Mouse (Mus musculus) megakaryocyte-erythroid progenitor cell, adult 5-6 weeks (primary cell): ENCODE results near the gene Zfp93. TPM values are rescaled to one million over a fixed set of nuclear protein-coding genes. Genes with fewer than 3 reads are reported as not detected.

ENCODE experiments used
- ATAC-seq: replicated peaks from 2 replicates; pipeline ENCODE4 v1.8.0; 2016; ENCODE audit warnings: mild to moderate bottlenecking, inconsistent platforms; ENCODE audit not compliant: severe bottlenecking, poor library complexity, low FRiP score, low TSS enrichment
- total RNA-seq, 2 experiments: library from RNA; stranded (forward) in 1 of 2; stranded (reverse) in 1 of 2; fragments of 200-1000, 215-1000 nt in 1 of 2; fragments of >200 nt in 1 of 2; fragmentation: Nextera tagmentation in 1 of 2; gene quantifications; 2 replicates each; pipeline ENCODE4 v1.2.3; 2014 to 2017

Gene Zfp93
- total RNA-seq, 2 experiments from 2014 or later: 0.23 to 0.59 TPM

DNA sequence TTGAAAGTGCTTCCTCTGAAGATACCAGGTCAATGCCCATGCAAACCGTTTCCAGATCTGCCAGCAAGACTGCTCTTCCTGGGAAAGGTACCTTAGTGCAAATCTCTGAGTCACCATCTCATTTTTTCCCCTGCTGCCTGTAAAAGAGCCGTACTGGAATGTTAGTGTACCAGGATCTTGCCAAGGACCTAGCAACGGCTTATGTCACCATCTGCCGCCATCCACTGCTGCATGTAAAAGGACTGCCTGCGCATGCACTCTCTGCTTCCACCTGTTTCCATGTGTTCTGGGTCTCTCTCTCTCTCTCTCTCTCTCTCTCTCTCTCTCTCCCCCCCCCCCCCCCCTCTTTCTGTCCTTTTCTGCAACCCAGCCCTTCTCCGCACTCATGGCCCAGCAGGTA lies 18.3 kb downstream of the Zfp93 start:
- no peak for ATAC-seq

- no peak for ATAC-seq
Observed at GRCm38 (mm10) chr7:24290106-24290693, 20.0 kb downstream of the Zfp93 start.

DNA sequence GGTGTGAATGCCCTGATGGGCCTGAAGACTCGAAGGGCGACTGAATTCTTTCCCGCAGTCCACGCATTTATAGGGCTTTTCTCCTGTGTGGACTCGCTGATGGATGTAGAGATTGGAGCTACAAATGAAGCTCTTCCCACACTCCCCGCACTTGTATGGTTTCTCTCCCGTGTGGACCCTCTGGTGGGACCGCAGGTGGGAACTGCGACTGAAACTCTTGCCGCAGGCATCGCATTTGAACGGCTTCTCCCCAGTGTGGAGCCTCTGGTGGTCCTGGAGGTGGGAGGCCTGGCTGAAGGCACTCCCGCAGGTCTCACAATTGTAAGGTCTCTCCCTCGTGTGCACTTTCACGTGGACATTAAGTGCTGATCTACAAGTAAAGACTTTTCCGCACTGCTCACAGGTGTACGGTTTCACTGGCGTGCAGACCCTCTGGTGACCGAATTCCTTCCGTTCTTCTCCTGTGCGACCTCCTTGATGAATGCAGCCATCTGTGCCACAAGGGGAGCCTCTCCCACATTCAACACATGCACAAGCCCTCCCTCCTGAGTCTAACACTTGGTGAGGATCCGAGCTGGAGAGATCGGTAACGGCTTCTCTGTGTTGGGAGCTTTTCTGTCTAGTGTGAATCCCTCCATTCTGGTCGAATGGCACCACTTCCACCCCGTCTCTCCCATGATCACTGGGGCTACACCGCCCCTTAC lies 21.3 kb downstream of the Zfp93 start:
- ATAC-seq: no peak

GRCm38 (mm10) chr7:24293061-24293851 lies 23.0 kb downstream of the Zfp93 start:
- ATAC-seq: no peak

GRCm38 (mm10) chr7:24294763-24295162 lies 24.5 kb downstream of the Zfp93 start:
- ATAC-seq: no peak

GRCm38 (mm10) chr7:24295376-24295775 lies 25.2 kb downstream of the Zfp93 start:
- no peak for ATAC-seq

DNA sequence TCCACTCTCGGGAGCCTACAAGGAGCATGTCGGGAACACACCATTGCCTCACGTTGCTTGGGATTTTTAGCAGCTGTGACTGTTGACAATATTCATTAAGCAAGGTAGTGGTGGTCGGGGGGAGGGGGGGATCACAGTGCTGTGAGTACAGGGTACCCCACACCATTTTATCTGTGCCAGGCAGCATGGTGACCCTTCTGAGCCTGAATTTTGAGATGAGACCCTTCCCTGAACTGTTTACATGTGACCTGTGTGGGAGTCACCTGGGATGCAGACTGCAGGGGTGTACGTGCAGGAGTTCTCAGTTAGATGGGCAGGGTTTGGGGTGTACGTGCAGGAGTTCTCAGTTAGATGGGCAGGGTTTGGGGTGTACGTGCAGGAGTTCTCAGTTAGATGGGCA lies 26.2 kb downstream of the Zfp93 start:
- ATAC-seq: no peak

DNA sequence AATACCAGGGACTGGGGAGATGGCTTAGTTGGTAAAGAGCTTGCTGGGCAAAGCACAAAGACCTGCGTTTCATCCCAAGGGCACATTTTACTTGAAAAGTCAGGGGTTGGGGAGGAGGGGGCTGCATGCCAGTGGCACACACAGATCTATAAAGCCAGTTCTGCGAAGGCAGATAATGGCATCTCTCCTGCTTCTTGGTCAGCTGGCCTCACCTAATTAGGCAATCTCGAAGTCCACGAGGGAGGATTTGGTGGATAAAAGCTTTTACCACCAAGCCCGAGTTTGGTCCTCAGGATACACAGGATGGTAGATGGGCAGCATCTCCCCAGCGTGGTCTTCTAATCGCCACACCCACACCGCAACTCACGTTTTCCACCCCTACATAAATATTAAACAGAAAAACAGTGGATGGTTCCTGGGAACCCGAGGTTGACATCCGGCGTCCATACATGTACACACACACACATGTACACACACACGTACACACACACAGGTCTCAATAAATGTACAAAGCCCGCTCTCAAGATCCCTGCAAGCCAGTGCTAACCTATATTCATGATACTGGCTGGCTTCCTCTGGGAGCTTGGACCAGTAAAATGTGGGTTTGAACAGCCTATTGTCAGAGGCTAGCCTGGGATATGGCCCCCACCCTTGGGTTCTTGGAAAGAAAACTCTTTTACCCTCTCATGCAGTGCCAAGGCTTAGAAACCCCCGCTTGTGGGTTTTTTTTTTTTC lies 27.3 kb downstream of the Zfp93 start:
- ATAC-seq: no peak

- no peak for ATAC-seq
Observed at GRCm38 (mm10) chr7:24298635-24298972, 28.4 kb downstream of the Zfp93 start.

DNA sequence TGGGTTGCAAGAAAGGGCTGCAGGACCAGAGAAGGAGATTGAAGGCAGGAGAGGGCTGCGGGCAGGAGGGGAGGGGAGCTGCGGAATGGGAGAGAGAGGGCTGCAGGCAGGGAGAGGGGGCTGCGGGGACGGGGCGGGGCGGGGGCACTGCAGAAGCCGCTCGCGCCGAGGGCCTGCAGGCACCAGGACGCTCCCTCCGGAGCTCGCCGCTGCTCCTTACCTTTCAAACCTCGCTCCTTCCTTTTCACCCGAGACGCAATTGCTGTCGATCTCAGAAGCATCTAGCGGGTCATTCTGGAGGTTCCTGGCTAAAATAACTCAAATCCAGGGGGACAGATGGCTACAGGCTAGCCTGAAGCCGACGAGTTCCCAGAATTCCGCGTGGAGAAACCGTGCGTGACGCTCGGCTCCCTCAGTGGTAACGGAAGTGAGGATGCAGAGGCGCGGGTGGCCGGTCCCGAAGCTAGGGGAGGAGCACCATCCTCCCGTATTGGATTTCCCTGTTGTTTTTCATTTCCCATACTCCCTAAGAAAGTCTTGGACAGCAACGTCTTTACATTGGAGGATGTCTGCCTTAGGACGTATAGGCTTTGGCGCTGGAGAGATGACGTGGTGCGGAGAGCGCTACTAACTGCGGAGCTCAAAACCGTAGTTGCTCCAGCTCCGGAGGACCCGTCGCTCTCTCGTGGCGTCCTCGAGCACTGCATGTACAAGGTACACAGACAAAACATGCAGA lies 28.9 kb downstream of the Zfp93 start:
- ATAC-seq: peak; percentile 95

DNA sequence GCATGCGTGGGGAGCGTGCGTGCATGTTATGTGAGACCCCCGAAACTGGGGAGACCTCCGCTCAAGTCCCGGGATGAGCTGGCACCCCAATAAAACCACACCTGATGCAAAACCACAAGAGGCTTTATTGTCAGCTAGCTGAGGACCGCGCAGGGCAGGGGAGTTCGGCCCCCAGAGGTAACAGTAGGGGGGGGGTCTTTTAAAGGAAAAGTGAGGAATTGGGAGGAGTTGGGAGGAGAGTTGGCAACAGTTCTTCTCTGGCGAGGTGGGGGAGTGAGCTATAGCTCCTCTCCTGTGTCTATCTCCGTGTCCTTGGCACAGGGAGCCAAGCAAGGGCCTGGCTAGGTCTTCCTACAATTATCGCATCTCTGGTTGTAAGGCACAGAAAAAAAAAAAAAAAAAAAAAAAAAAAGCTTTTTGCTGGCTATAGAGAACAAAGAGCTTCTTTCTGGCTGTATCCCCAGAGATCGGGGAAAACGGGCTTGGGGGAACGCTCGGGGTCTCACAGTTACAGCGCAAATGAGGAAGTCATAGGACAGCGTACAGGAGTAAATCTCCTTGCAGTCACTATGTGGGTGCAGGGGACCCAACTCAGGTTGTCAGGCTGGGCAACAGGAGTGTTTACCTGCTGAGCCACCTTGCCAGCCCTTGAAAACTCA lies 29.7 kb downstream of the Zfp93 start:
- no peak for ATAC-seq

DNA sequence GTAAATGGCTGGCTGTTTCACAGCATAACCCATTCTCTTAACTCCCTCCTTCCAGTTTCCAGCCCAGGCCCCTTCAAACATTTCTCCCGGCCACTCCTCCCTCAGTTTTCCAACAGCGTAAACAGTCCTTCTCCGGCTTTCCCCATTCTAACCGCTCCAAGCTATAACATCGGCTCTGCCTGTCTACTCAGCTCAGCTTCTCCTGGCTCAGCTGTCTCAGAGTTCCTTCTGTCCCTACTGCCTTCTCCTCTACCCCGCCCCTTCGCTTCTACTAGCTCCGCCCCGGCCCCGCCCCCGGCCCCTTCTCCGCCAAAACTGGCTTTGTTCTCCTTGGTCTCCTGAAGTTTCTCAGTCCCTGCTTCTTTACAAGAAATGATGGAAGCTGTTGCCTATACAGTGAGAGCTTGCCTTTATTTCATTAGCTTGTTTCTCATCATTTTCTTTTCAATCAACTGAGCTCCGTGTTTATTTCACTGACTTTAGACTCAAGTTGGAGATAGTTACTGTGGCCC lies 30.6 kb downstream of the Zfp93 start, which contains the start of gene Zfp61:
Gene Zfp61 (minus strand): TSS at position 462 of the 512 bp plus-strand sequence.
- peak; percentile 76 for ATAC-seq

DNA sequence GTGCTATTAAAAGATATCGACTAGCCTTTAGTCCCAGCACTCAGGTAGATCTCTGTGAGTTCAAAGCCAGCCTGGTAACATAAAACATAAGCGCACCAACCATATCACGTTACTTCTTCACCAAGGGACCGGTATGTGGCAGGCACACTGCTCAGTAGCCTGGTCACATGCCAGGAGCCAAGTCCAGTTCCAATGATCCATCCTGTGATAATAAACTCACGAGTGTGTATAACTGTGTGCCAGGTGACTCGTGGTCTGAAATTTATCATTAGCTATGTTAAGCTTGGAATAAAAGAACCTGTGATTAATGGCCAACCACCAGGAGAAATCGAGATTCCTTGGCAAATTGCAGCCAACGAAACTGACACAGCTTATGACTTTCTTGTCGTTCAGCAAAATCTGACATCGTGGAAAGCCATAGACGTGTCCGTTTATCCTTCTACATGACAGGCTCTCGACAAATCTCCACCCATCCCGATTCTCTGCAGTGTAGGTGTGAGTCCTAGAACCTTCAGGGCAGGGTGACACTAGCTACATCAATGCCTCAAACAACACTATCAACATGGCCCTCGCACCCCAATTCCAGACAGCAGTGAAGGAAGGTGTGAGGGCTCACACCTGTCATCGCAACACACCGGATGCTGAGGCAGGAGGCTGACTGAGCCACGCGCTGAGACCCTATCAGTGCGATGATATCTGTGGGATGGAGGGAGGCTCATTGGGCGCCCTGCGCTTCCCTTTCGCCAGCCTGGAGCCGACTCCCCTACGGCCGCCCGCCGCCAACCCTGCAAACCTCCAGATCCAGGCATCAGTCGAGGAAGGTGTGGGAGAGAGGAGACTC lies 45.7 kb downstream of the Zfp93 start:
- ATAC-seq: peak; percentile 63

GRCm38 (mm10) chr7:24316567-24317092 lies 46.4 kb downstream of the Zfp93 start, which contains the start of gene Zfp94:
TSS of gene Zfp94 (minus strand) at chr7:24316666.
- peak; percentile 95 for ATAC-seq

DNA sequence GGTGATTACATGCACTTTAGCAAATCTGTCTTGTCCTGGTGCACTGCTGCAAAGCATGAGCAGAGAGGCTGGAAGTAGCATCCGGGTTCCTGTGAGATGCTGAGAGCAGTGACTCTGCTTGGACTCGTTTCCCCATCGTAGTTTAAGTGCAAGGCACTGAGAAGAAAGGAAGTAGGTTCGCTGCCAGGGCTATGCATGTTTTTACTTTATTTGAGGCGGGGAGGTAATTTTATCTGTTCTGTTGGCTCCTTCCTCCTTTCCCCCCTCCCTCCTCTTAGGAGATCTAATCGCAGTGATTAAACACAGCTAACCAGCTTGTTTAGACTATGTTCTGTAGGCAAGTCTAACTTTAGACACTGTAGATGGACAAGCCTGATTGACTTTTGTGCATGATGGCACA lies 48.7 kb downstream of the Zfp93 start:
- no peak for ATAC-seq

DNA sequence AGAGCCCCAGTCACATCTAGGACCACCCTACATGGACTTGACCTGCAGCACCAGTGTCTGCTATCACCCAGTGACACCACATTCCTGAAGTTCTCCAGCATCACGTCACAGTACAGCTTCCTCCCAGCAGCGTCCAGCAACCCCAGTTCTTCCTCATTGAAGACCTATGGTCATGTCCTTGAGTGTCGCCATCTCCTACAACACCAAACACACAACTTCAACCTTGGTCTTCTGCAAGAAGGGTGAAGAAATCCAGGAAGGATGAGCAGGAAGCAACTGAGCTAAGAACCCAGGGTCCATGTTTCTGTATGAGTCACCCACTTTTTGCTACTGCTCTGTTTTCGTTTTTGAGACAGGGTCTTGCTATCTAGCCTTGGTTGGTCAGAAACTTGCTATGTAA lies 52.4 kb downstream of the Zfp93 start:
- ATAC-seq: no peak

DNA sequence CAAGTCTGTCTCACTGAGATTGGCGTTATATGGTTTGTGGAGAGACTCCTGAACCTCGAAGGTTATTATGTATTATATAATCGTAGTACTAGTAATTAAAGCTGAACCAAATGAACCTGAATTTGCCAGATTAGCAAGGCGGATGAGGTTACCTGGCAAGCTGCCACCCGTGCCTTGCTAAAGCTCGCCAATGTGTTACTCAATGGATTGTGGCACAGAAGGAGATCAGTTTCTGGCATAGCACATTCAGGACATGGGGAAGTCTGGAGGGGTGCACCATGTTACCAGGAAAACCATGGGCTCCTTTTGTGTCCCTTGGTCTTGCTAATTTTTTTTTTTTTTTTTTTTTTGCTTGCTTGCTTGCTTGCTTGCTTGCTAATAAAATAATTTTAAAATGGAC lies 55.0 kb downstream of the Zfp93 start:
- no peak for ATAC-seq
